ENCODE assay signal across 9 mouse cellular contexts in genomic region chr3:52030114-52030513, GRCm38 (mm10).
A peak's percentile ranks its signal among the peaks of the same experiment; 100 is the strongest.
DNase-seq lines count a peak whose midpoint lies in the region; ATAC-seq and TF ChIP-seq lines count a peak whose summit lies in the region.
"Had no signal": no experiment of that assay in that cellular context is flagged by ENCODE, and none has a peak within 500 bp of the region (broad histone marks: within the 10 kb centered on the region; RNA-seq: fewer than 3 reads in every experiment).

No protein-coding gene starts in this region.

- H3K4me2 ChIP-seq in lung, embryonic 15.5 days = peak overlapping the region; percentile 58

- ATAC-seq in hematopoietic stem cell, adult 5-6 weeks (replicated peaks in 1 of 2; ENCODE audit: insufficient read depth in 1 of 2, low FRiP score in 2 of 2, low TSS enrichment in 1 of 2, low read depth in 1 of 2, poor library complexity in 2 of 2, severe bottlenecking in 2 of 2) = peak; percentile 45 to 49; a peak in 3 of 4 replicates
- peak; percentile 68 for ATAC-seq in lung, embryonic 15.5 days (ENCODE audit: borderline replicate concordance, extremely low read depth, low FRiP score, low TSS enrichment)

- H3K27ac ChIP-seq in gastrocnemius, adult 2 months = peak overlapping the region; percentile 28
- peak overlapping the region; percentile 88 for H3K27ac ChIP-seq in lung, embryonic 15.5 days

- H3K4me3 ChIP-seq in gastrocnemius, adult 2 months = peak overlapping the region; percentile 63
- peak overlapping the region; percentile 35 for H3K4me3 ChIP-seq in lung, embryonic 15.5 days
- H3K4me3 ChIP-seq: megakaryocyte, embryonic 14.5 days had no signal

- H3K9ac ChIP-seq in lung, embryonic 15.5 days = no peak overlapping the region

- no peak for DNase-seq in gastrocnemius, adult 2 months
- no peak for DNase-seq in gastrocnemius, adult 18-20 months (ENCODE audit: low spot score)
- DNase-seq in CD4-positive helper T cell, adult 2 months (ENCODE audit: low read depth, low spot score) = peak; percentile 36
- no peak for DNase-seq in cerebellum, adult 18-20 months
- DNase-seq in spleen, postnatal 36 days (ENCODE audit: low spot score in 2 of 2) = no peak
- DNase-seq in Muller cell, postnatal 12 days (ENCODE audit: inconsistent ontology term) = no peak

- peaks cover 60% of the 10 kb centered on the region for H3K4me1 ChIP-seq in lung, embryonic 15.5 days

- H3K9me3 ChIP-seq in lung, embryonic 15.5 days = no peaks in the 10 kb centered on the region
- H3K9me3 ChIP-seq: megakaryocyte, embryonic 14.5 days had no signal

- H3K27me3 ChIP-seq in lung, embryonic 15.5 days = no peaks in the 10 kb centered on the region

- no peaks in the 10 kb centered on the region for H3K36me3 ChIP-seq in lung, embryonic 15.5 days

- peak; percentile 16; the same call in 1 of the 2 replicates for TF ChIP-seq CTCF in gastrocnemius, adult 2 months (IDR thresholded peaks at IDR 0.05)

- WGBS in lung, embryonic 15.5 days = 26% methylated on average over 10 of the region's 10 CpGs

- intact Hi-C loops in gastrocnemius, adult 2 months (cut with DNase I) = no loop called here
